ENCODE assay signal across 10 mouse cellular contexts in genomic region chr2:155805231-155805924, GRCm38 (mm10). TPM values are rescaled to one million over a fixed set of nuclear protein-coding genes. Genes with fewer than 3 reads are reported as not detected.
DNase-seq lines count a peak whose midpoint lies in the region; ATAC-seq lines count a peak whose summit lies in the region.
"Had no signal": no experiment of that assay in that cellular context is flagged by ENCODE, and none has a peak within 500 bp of the region (broad histone marks: within the 10 kb centered on the region; RNA-seq: fewer than 3 reads in every experiment).

No protein-coding gene starts in this region.

- H3K4me1 ChIP-seq in heart, embryonic 10.5 days: peaks cover 7% of the 10 kb centered on the region
- no peaks in the 10 kb centered on the region for H3K4me1 ChIP-seq in forebrain, embryonic 15.5 days
- no peaks in the 10 kb centered on the region for H3K4me1 ChIP-seq in forebrain, embryonic 14.5 days (ENCODE audit: control insufficient read depth, insufficient read depth, low read length)
- H3K4me1 ChIP-seq: limb, embryonic 13.5 days had no signal

- no peaks in the 10 kb centered on the region for H3K9me3 ChIP-seq in heart, embryonic 10.5 days
- H3K9me3 ChIP-seq in forebrain, embryonic 15.5 days: no peaks in the 10 kb centered on the region
- H3K9me3 ChIP-seq in forebrain, embryonic 14.5 days (replicated peaks; ENCODE audit: control insufficient read depth, low read length): no peaks in the 10 kb centered on the region
- H3K9me3 ChIP-seq: limb, embryonic 13.5 days; neural tube, embryonic 12.5 days had no signal

- H3K27ac ChIP-seq in heart, embryonic 10.5 days: no peak overlapping the region
- no peak overlapping the region for H3K27ac ChIP-seq in forebrain, embryonic 15.5 days (replicated peaks)
- no peak overlapping the region for H3K27ac ChIP-seq in forebrain, embryonic 14.5 days (ENCODE audit: low read depth, low read length)
- H3K27ac ChIP-seq: limb, embryonic 13.5 days; neural tube, embryonic 12.5 days had no signal

- no peak overlapping the region for H3K9ac ChIP-seq in forebrain, embryonic 15.5 days (replicated peaks)
- no peak overlapping the region for H3K9ac ChIP-seq in forebrain, embryonic 14.5 days (ENCODE audit: low read length)
- H3K9ac ChIP-seq: limb, embryonic 13.5 days; neural tube, embryonic 12.5 days had no signal

- ATAC-seq in forebrain, embryonic 15.5 days (replicated peaks): no peak
- no peak for ATAC-seq in forebrain, embryonic 14.5 days

- peaks cover 4% of the 10 kb centered on the region; the same call in 1 of the 2 replicates for H3K27me3 ChIP-seq in heart, embryonic 10.5 days (ENCODE audit: insufficient read depth, poor library complexity, severe bottlenecking)
- no peaks in the 10 kb centered on the region for H3K27me3 ChIP-seq in forebrain, embryonic 15.5 days
- no peaks in the 10 kb centered on the region for H3K27me3 ChIP-seq in forebrain, embryonic 14.5 days (replicated peaks; ENCODE audit: control insufficient read depth, insufficient read depth, low read length)
- H3K27me3 ChIP-seq: limb, embryonic 13.5 days; neural tube, embryonic 12.5 days had no signal

- DNase-seq in heart, adult 18-20 months: peak; percentile 57 to 67
- DNase-seq in heart, embryonic 10.5 days (ENCODE audit: low spot score): no peak
- peak; percentile 78 for DNase-seq in 3T3-L1 (ENCODE audit: low read depth, low spot score)
- DNase-seq in cerebellum, adult 11-12 months: peak; percentile 100
- DNase-seq in kidney, adult 9 months: peak; percentile 45
- DNase-seq in forebrain, embryonic 14.5 days (ENCODE audit: low spot score): no peak
- no peak for DNase-seq in thymus, postnatal 14 days

- 36% methylated on average over 6 of the region's 6 CpGs for WGBS in heart, embryonic 10.5 days
- 48% methylated on average over 6 of the region's 6 CpGs for WGBS in forebrain, embryonic 15.5 days
- WGBS in forebrain, embryonic 14.5 days: 65% methylated on average over 6 of the region's 6 CpGs

- H3K4me2 ChIP-seq in forebrain, embryonic 15.5 days (replicated peaks): no peak overlapping the region
- H3K4me2 ChIP-seq in forebrain, embryonic 14.5 days (ENCODE audit: low read length): no peak overlapping the region
- H3K4me2 ChIP-seq: limb, embryonic 13.5 days; neural tube, embryonic 12.5 days had no signal

- H3K36me3 ChIP-seq in heart, embryonic 10.5 days: no peaks in the 10 kb centered on the region
- peaks cover 19% of the 10 kb centered on the region for H3K36me3 ChIP-seq in forebrain, embryonic 15.5 days
- peaks cover 8% of the 10 kb centered on the region for H3K36me3 ChIP-seq in forebrain, embryonic 14.5 days (ENCODE audit: control insufficient read depth, insufficient read depth, low read length)
- H3K36me3 ChIP-seq: limb, embryonic 13.5 days had no signal

- no peak overlapping the region for H3K4me3 ChIP-seq in heart, embryonic 10.5 days
- no peak overlapping the region for H3K4me3 ChIP-seq in forebrain, embryonic 15.5 days
- H3K4me3 ChIP-seq in forebrain, embryonic 14.5 days (ENCODE audit: low read depth, low read length): no peak overlapping the region
- H3K4me3 ChIP-seq: limb, embryonic 13.5 days; neural tube, embryonic 12.5 days had no signal

RNA-seq across cellular contexts. Expression of gene BC029722, which starts 13.8 kb away (rescaled TPM):
- 10 to 100 TPM; 31.4 to 34.4 TPM for total RNA-seq in heart, adult 18-20 months (2021)
- 7.9 and 9.5 TPM in 2 replicates for polyA plus RNA-seq in heart, embryonic 10.5 days (2016; fragmentation: Nextera tagmentation; extraction: Ambion mirVana)
- polyA plus RNA-seq in forebrain, embryonic 15.5 days (2015; fragmentation: Nextera tagmentation; extraction: Ambion mirVana): 30.5 and 32.5 TPM in 2 replicates
- polyA plus RNA-seq in forebrain, embryonic 14.5 days (2014; fragmentation: Nextera tagmentation; extraction: Ambion mirVana): 21.9 and 24.0 TPM in 2 replicates

RNA-seq across cellular contexts. Expression of gene Eif6, which starts 21.3 kb away (rescaled TPM):
- 10 to 100 TPM; 59.2 to 65.6 TPM for total RNA-seq in heart, adult 18-20 months (2021)
- 170 and 215 TPM in 2 replicates for polyA plus RNA-seq in heart, embryonic 10.5 days (2016; fragmentation: Nextera tagmentation; extraction: Ambion mirVana)
- 159 and 160 TPM in 2 replicates for polyA plus RNA-seq in forebrain, embryonic 15.5 days (2015; fragmentation: Nextera tagmentation; extraction: Ambion mirVana)
- 159 and 172 TPM in 2 replicates for polyA plus RNA-seq in forebrain, embryonic 14.5 days (2014; fragmentation: Nextera tagmentation; extraction: Ambion mirVana)

RNA-seq across cellular contexts. Expression of gene Fam83c, which starts 29.3 kb away (rescaled TPM):
- total RNA-seq in heart, adult 18-20 months (2021): not detected
- 0.22 and 0.30 TPM in 2 replicates for polyA plus RNA-seq in heart, embryonic 10.5 days (2016; fragmentation: Nextera tagmentation; extraction: Ambion mirVana)
- 0.57 and 0.61 TPM in 2 replicates for polyA plus RNA-seq in forebrain, embryonic 15.5 days (2015; fragmentation: Nextera tagmentation; extraction: Ambion mirVana)
- polyA plus RNA-seq in forebrain, embryonic 14.5 days (2014; fragmentation: Nextera tagmentation; extraction: Ambion mirVana): 0.13 and 0.23 TPM in 2 replicates

RNA-seq across cellular contexts. Expression of gene Mmp24, which starts 30.2 kb away (rescaled TPM):
- total RNA-seq in heart, adult 18-20 months (2021): not detected
- 0.06 TPM in 1 of 2 replicates, not detected in the other for polyA plus RNA-seq in heart, embryonic 10.5 days (2016; fragmentation: Nextera tagmentation; extraction: Ambion mirVana)
- 13.1 TPM in 2 replicates for polyA plus RNA-seq in forebrain, embryonic 15.5 days (2015; fragmentation: Nextera tagmentation; extraction: Ambion mirVana)
- 11.7 and 13.1 TPM in 2 replicates for polyA plus RNA-seq in forebrain, embryonic 14.5 days (2014; fragmentation: Nextera tagmentation; extraction: Ambion mirVana)

RNA-seq across cellular contexts. Expression of gene Procr, which starts 54.5 kb away (rescaled TPM):
- 1 to 10 TPM; 2.4 to 4.8 TPM for total RNA-seq in heart, adult 18-20 months (2021)
- 5.3 and 6.6 TPM in 2 replicates for polyA plus RNA-seq in heart, embryonic 10.5 days (2016; fragmentation: Nextera tagmentation; extraction: Ambion mirVana)
- polyA plus RNA-seq in forebrain, embryonic 15.5 days (2015; fragmentation: Nextera tagmentation; extraction: Ambion mirVana): 1.9 and 2.7 TPM in 2 replicates
- polyA plus RNA-seq in forebrain, embryonic 14.5 days (2014; fragmentation: Nextera tagmentation; extraction: Ambion mirVana): 2.2 and 4.3 TPM in 2 replicates

Comparison
In these comparisons a context has a peak if more than half of its experiments do, and no peak if none do; other contexts are left out.
1. DNase-seq: peak in heart, adult 18-20 months (2 of 2), 3T3-L1 (single experiment), cerebellum, adult 11-12 months (single experiment) and kidney, adult 9 months (single experiment); none in heart, embryonic 10.5 days (single experiment), forebrain, embryonic 14.5 days (single experiment) and thymus, postnatal 14 days (single experiment).